Mouse (Mus musculus): ENCODE results near the gene Naa60. TPM values are rescaled to one million over a fixed set of nuclear protein-coding genes. Genes with fewer than 3 reads are reported as not detected.

Gene Naa60
- polyA plus RNA-seq, 1 experiment from 2014 or later, result 41.8 TPM

- H3K27me3 ChIP-seq (ENCODE audit: control insufficient read depth, insufficient read depth, low read length), result no peaks in the 10 kb centered on the region
- H3K9me3 ChIP-seq (replicated peaks; ENCODE audit: control insufficient read depth, low read length), result no peaks in the 10 kb centered on the region
- H3K4me2 ChIP-seq (ENCODE audit: low read depth, low read length), result no peak overlapping the region
- 78% methylated on average over 2 of the region's 2 CpGs for WGBS
- H3K27ac ChIP-seq (ENCODE audit: low read length), result no peak overlapping the region
- no peak for ATAC-seq (ENCODE audit: insufficient read depth, low FRiP score)
- peaks cover 11% of the 10 kb centered on the region for H3K36me3 ChIP-seq (ENCODE audit: control insufficient read depth, insufficient read depth, low read length)
- H3K4me3 ChIP-seq (replicated peaks; ENCODE audit: low read length), result no peak overlapping the region
- H3K4me1 ChIP-seq (ENCODE audit: control insufficient read depth, insufficient read depth, low read length), result peaks cover 6% of the 10 kb centered on the region; the same call in 1 of the 2 replicates
- no peak overlapping the region for H3K9ac ChIP-seq (ENCODE audit: low read length)
These were observed 35.3 kb downstream of the Naa60 start for GRCm38 (mm10) chr16:3907471-3907870.

- Histone ChIP-seq H3K27ac (ENCODE audit: low read length) (peak within 1 kb of the TSS; percentile 74), H3K27me3 (ENCODE audit: control insufficient read depth, insufficient read depth, low read length) (no peaks in the 10 kb centered on the region), H3K36me3 (ENCODE audit: control insufficient read depth, insufficient read depth, low read length) (peaks cover 13% of the 10 kb centered on the region), H3K4me3 (replicated peaks; ENCODE audit: low read length) (peak within 1 kb of the TSS; percentile 74), H3K4me1 (ENCODE audit: control insufficient read depth, insufficient read depth, low read length) (peaks cover 6% of the 10 kb centered on the region; the same call in 1 of the 2 replicates), H3K4me2 (ENCODE audit: low read depth, low read length) (peak within 1 kb of the TSS; percentile 88), H3K9ac (ENCODE audit: low read length) (peak within 1 kb of the TSS; percentile 89), H3K9me3 (replicated peaks; ENCODE audit: control insufficient read depth, low read length) (no peaks in the 10 kb centered on the region)
- ATAC-seq (ENCODE audit: insufficient read depth, low FRiP score), result peak; percentile 98
- under 1% methylated on average over 33 of the region's 33 CpGs for WGBS
These were observed 36.4 kb downstream of the Naa60 start, which contains the start of the genes 1700037C18Rik and Cluap1 for GRCm38 (mm10) chr16:3908537-3909111. Gene 1700037C18Rik (minus strand): TSS chr16:3908689. Gene Cluap1 (plus strand): TSS chr16:3908801.

- Histone ChIP-seq H3K27me3 (ENCODE audit: control insufficient read depth, insufficient read depth, low read length) (no peaks in the 10 kb centered on the region), H3K4me3 (replicated peaks; ENCODE audit: low read length) (peak overlapping the region; percentile 74), H3K4me1 (ENCODE audit: control insufficient read depth, insufficient read depth, low read length) (peaks cover 6% of the 10 kb centered on the region; the same call in 1 of the 2 replicates), H3K36me3 (ENCODE audit: control insufficient read depth, insufficient read depth, low read length) (peaks cover 8% of the 10 kb centered on the region), H3K9ac (ENCODE audit: low read length) (peak overlapping the region; percentile 89), H3K9me3 (replicated peaks; ENCODE audit: control insufficient read depth, low read length) (no peaks in the 10 kb centered on the region), H3K27ac (ENCODE audit: low read length) (peak overlapping the region; percentile 36; the same call in 1 of the 2 replicates), H3K4me2 (ENCODE audit: low read depth, low read length) (peak overlapping the region; percentile 88)
- WGBS, result 3% methylated on average over 20 of the region's 20 CpGs
- no peak for ATAC-seq (ENCODE audit: insufficient read depth, low FRiP score)
These were observed 36.9 kb downstream of the Naa60 start for GRCm38 (mm10) chr16:3909118-3909517.

- H3K9ac ChIP-seq (ENCODE audit: low read length), result no peak overlapping the region
- ATAC-seq (ENCODE audit: insufficient read depth, low FRiP score), result no peak
- WGBS, result 94% methylated on average over 2 of the region's 2 CpGs
- no peaks in the 10 kb centered on the region for H3K9me3 ChIP-seq (replicated peaks; ENCODE audit: control insufficient read depth, low read length)
- H3K27me3 ChIP-seq (ENCODE audit: control insufficient read depth, insufficient read depth, low read length), result no peaks in the 10 kb centered on the region
- H3K4me2 ChIP-seq (ENCODE audit: low read depth, low read length), result no peak overlapping the region
- no peak overlapping the region for H3K27ac ChIP-seq (ENCODE audit: low read length)
- no peaks in the 10 kb centered on the region for H3K4me1 ChIP-seq (ENCODE audit: control insufficient read depth, insufficient read depth, low read length)
- H3K36me3 ChIP-seq (ENCODE audit: control insufficient read depth, insufficient read depth, low read length), result peaks cover 16% of the 10 kb centered on the region
- H3K4me3 ChIP-seq (replicated peaks; ENCODE audit: low read length), result no peak overlapping the region
These were observed 48.6 kb downstream of the Naa60 start for GRCm38 (mm10) chr16:3920756-3921155.

GRCm38 (mm10) chr16:3923515-3923914, 51.3 kb downstream of the Naa60 start:
- ATAC-seq (ENCODE audit: insufficient read depth, low FRiP score), result no peak
- Histone ChIP-seq H3K4me2 (ENCODE audit: low read depth, low read length) (no peak overlapping the region), H3K36me3 (ENCODE audit: control insufficient read depth, insufficient read depth, low read length) (peaks cover 19% of the 10 kb centered on the region), H3K9me3 (replicated peaks; ENCODE audit: control insufficient read depth, low read length) (no peaks in the 10 kb centered on the region), H3K4me1 (ENCODE audit: control insufficient read depth, insufficient read depth, low read length) (no peaks in the 10 kb centered on the region), H3K9ac (ENCODE audit: low read length) (no peak overlapping the region), H3K27ac (ENCODE audit: low read length) (no peak overlapping the region), H3K4me3 (replicated peaks; ENCODE audit: low read length) (no peak overlapping the region), H3K27me3 (ENCODE audit: control insufficient read depth, insufficient read depth, low read length) (no peaks in the 10 kb centered on the region)
- 81% methylated on average over 3 of the region's 3 CpGs for WGBS

GRCm38 (mm10) chr16:3923966-3924365, 51.8 kb downstream of the Naa60 start:
- 78% methylated on average over 4 of the region's 4 CpGs for WGBS
- Histone ChIP-seq H3K9ac (ENCODE audit: low read length) (no peak overlapping the region), H3K4me2 (ENCODE audit: low read depth, low read length) (no peak overlapping the region), H3K27ac (ENCODE audit: low read length) (no peak overlapping the region), H3K36me3 (ENCODE audit: control insufficient read depth, insufficient read depth, low read length) (peaks cover 21% of the 10 kb centered on the region), H3K4me3 (replicated peaks; ENCODE audit: low read length) (no peak overlapping the region), H3K9me3 (replicated peaks; ENCODE audit: control insufficient read depth, low read length) (no peaks in the 10 kb centered on the region), H3K27me3 (ENCODE audit: control insufficient read depth, insufficient read depth, low read length) (no peaks in the 10 kb centered on the region), H3K4me1 (ENCODE audit: control insufficient read depth, insufficient read depth, low read length) (no peaks in the 10 kb centered on the region)
- no peak for ATAC-seq (ENCODE audit: insufficient read depth, low FRiP score)

GRCm38 (mm10) chr16:3928582-3928981, 56.4 kb downstream of the Naa60 start:
- Histone ChIP-seq H3K9me3 (replicated peaks; ENCODE audit: control insufficient read depth, low read length) (no peaks in the 10 kb centered on the region), H3K4me2 (ENCODE audit: low read depth, low read length) (no peak overlapping the region), H3K4me1 (ENCODE audit: control insufficient read depth, insufficient read depth, low read length) (no peaks in the 10 kb centered on the region), H3K36me3 (ENCODE audit: control insufficient read depth, insufficient read depth, low read length) (peaks cover 24% of the 10 kb centered on the region), H3K27me3 (ENCODE audit: control insufficient read depth, insufficient read depth, low read length) (no peaks in the 10 kb centered on the region), H3K27ac (ENCODE audit: low read length) (no peak overlapping the region), H3K9ac (ENCODE audit: low read length) (no peak overlapping the region), H3K4me3 (replicated peaks; ENCODE audit: low read length) (no peak overlapping the region)
- WGBS, result 36% methylated on average over 1 of the region's 1 CpGs
- ATAC-seq (ENCODE audit: insufficient read depth, low FRiP score), result no peak

- Histone ChIP-seq H3K9ac (ENCODE audit: low read length) (no peak overlapping the region), H3K27ac (ENCODE audit: low read length) (no peak overlapping the region), H3K9me3 (replicated peaks; ENCODE audit: control insufficient read depth, low read length) (no peaks in the 10 kb centered on the region), H3K36me3 (ENCODE audit: control insufficient read depth, insufficient read depth, low read length) (peaks cover 26% of the 10 kb centered on the region), H3K4me3 (replicated peaks; ENCODE audit: low read length) (no peak overlapping the region), H3K4me1 (ENCODE audit: control insufficient read depth, insufficient read depth, low read length) (no peaks in the 10 kb centered on the region), H3K27me3 (ENCODE audit: control insufficient read depth, insufficient read depth, low read length) (no peaks in the 10 kb centered on the region), H3K4me2 (ENCODE audit: low read depth, low read length) (no peak overlapping the region)
- 78% methylated on average over 7 of the region's 7 CpGs for WGBS
- no peak for ATAC-seq (ENCODE audit: insufficient read depth, low FRiP score)
These were observed 57.0 kb downstream of the Naa60 start for GRCm38 (mm10) chr16:3929151-3929550.

GRCm38 (mm10) chr16:3933536-3933935, 61.4 kb downstream of the Naa60 start:
- WGBS, result 85% methylated on average over 6 of the region's 6 CpGs
- Histone ChIP-seq H3K9ac (ENCODE audit: low read length) (no peak overlapping the region), H3K27ac (ENCODE audit: low read length) (no peak overlapping the region), H3K27me3 (ENCODE audit: control insufficient read depth, insufficient read depth, low read length) (no peaks in the 10 kb centered on the region), H3K9me3 (replicated peaks; ENCODE audit: control insufficient read depth, low read length) (no peaks in the 10 kb centered on the region), H3K4me1 (ENCODE audit: control insufficient read depth, insufficient read depth, low read length) (no peaks in the 10 kb centered on the region), H3K36me3 (ENCODE audit: control insufficient read depth, insufficient read depth, low read length) (peaks cover 18% of the 10 kb centered on the region), H3K4me3 (replicated peaks; ENCODE audit: low read length) (no peak overlapping the region), H3K4me2 (ENCODE audit: low read depth, low read length) (no peak overlapping the region)
- ATAC-seq (ENCODE audit: insufficient read depth, low FRiP score), result no peak

All from stomach, embryonic 16.5 days (tissue).